Mouse (Mus musculus): ENCODE data around the gene Gm43552. TPM values are rescaled to one million over a fixed set of nuclear protein-coding genes. Genes with fewer than 3 reads are reported as not detected.

Gene Gm43552
- total RNA-seq, 2 experiments from 2014 or later: 3.0 TPM; not detected in 1

DNA sequence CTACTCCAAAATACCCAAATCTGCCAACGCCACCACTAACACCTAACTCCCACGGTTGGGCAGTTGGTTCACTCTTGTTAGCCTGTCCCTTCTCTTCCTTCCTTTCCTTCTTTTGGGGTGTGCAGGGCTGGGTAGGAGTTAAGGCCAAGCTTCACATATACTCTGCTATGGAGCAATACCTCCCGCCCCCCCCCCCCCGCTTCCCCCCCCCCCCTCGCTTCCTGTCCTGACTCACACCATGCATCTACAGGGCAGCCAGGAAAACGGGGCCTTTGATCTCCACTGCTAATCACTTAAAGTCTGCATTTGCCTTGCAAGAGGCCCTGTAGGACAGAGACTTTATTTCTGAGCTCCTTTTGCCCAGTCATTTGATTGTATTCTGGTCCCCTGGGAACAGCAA is 47.7 kb downstream of the Gm43552 start:
- no peak for DNase-seq (ENCODE audit: low spot score in 2 of 2)

- DNase-seq (ENCODE audit: low spot score in 2 of 2): no peak
Observed at GRCm38 (mm10) chr5:65438041-65438440, 54.6 kb downstream of the Gm43552 start.

DNA sequence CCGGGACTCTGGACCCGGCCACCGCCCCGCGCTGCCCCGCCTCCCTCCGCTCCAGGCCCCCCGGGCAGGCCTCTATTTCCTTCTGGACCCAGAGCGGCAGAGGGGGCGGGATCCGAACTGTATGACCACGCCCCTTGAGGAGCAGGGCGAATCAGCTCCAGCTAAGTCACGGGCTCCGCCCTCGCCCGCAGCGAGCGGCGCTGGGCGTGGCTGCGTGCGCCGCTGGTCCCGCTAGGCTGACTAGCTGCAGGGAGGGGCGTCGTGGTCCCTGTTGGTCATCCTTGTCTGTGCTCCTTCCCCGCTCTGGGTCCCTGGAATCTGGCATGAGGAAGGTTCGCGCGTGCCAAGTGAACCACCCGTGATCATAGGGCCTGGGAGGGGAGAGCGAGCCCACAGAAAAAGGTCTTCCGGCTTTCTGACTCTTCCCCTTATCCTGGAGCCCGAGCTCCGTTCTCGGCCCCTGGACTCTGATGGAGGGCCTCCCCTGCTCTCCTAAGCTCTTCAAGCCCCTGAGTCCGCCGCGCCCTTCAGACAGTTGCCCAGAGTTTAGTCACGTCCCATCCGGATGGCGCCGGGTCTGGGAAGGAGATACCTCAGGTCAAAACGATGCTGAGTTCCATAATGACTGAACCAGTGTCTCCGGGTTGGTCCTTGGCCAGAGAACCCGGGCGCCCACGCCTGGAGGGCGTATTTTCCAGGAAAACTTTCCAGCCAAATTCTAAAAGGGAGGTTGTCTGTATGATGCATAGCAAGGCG is 56.6 kb downstream of the Gm43552 start, which contains the start of gene Ugdh:
Gene Ugdh, minus strand, starts transcription at position 144 of the 756 bp plus-strand sequence.
- DNase-seq (ENCODE audit: low spot score in 2 of 2): peak; percentile 94 to 98

DNA sequence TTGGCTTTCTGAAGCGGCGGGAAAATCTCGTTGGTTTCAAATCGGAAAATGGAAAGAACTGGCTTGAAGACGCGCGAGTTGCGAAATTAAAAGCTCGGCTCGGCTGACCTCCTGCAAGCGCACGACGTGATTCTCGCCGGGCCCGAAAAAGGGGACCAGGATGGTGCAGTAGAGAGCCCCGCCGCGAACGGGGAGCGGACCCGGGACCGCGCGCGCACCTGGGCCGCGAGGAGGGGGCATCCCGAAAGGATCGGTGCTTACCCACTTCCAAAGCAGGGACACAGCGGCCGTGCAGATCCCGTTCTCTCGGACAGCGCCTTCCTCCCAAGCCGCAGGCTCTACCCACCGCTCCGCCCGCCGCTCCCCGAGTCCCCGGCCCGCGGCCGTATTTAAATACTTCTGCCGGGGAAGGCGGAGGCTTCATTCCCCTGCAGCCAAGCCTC is 57.2 kb downstream of the Gm43552 start:
- DNase-seq (ENCODE audit: low spot score in 2 of 2): no peak

GRCm38 (mm10) chr5:65434471-65435362 is 57.9 kb downstream of the Gm43552 start:
- no peak for DNase-seq (ENCODE audit: low spot score in 2 of 2)

- DNase-seq (ENCODE audit: low spot score in 2 of 2): no peak
Observed at GRCm38 (mm10) chr5:65429441-65429840, 63.2 kb downstream of the Gm43552 start.

GRCm38 (mm10) chr5:65428321-65428720 is 64.3 kb downstream of the Gm43552 start:
- DNase-seq (ENCODE audit: low spot score in 2 of 2): no peak

DNA sequence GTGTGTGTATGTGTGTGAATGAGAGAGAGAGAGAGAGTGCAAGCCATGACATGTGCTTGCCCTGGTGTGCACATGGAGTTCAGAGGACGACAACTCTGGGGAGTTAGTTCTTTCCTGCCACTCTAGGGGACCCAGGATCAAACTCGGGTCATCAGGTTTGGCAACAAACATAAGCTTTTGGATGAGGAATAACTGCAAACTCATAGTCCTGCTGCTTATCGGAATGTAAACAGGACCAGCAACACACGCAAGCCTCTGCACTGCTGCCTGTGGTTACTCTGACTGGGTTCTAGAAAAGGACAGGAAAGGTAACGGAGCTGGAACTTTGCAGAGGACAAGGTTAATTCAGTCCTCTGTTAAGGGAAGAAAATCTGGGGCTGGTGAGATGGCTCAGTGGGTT is 67.4 kb downstream of the Gm43552 start:
- DNase-seq (ENCODE audit: low spot score in 2 of 2): no peak

GRCm38 (mm10) chr5:65424215-65424614 is 68.4 kb downstream of the Gm43552 start:
- no peak for DNase-seq (ENCODE audit: low spot score in 2 of 2)

- no peak for DNase-seq (ENCODE audit: low spot score in 2 of 2)
Observed at GRCm38 (mm10) chr5:65422803-65423202, 69.8 kb downstream of the Gm43552 start.

DNA sequence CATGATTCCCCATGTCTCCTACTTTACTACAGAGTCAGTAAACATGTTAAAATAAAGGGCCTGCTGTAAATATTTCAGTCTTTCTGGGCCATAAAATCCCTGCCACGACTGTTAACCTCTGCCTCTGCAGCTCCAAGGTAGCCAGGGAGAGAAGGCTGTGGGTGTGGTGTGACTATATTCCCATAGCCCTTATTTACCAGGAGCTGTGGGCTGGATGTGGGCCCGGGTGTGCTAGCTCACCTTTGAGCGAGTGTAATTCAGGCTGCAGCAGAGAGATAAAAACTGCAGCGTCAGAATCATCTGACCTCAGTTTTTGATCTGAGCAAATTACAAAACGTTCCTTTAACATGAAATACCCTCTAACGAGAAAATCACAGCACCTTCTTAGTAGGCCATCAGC is 71.8 kb downstream of the Gm43552 start:
- DNase-seq (ENCODE audit: low spot score in 2 of 2): no peak

DNA sequence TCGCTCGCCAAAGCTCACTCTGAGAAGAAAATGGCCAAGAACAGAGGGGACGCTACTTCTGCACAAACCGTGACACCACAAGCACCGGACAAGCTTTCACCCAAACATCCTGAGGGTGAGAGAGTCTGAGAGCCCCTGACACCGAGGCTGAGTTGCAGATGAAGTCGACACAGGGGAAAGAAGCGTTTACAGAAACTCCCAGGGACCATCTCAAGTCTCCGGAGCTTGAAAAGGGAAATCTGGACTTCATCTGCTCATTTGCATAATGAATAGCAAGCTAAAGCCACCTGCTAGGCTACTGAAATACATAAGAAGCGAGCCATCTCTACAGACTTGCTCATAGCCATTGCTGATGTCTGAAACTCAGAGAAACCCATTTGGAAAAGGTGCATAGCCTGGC is 73.5 kb downstream of the Gm43552 start:
- DNase-seq (ENCODE audit: low spot score in 2 of 2): no peak

DNA sequence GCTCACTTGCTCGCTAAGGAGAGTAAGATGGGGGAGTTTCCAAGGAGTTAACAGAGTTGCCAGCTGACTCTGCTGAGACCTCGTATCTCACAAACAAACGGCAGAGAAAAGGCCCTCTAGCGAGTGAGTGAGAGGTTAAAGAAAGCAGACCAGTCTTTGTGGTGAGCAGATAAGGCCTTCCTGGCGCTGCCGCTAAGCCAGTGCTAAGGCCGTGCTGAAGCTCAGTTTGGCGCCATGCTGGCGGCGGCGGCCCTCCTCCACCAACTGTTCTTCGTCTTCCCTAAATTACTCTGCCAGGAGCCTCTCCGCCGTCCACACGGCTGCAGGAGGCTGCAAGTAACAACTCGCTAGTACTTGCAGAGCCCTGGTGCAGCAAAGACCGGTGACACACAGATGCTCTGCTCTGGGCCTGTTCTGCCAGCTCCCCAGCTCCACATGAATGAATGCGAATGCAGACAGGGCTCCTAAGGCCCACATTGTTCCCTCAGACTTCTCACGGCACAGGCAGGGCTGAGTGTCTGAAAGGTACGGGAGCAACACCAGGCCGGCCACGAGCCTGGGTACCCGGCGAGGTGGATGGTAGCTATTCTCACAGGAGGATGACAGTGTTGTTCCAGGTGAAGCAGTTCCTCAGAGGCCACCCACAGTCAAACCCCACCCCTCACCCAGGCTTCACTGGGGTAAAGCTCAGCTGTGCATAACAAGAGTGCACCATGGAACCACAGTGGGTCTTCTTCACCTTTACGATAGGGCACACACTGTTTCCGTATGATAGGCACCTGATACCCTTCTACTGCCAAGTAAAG is 76.8 kb downstream of the Gm43552 start:
- DNase-seq (ENCODE audit: low spot score in 2 of 2): no peak

DNA sequence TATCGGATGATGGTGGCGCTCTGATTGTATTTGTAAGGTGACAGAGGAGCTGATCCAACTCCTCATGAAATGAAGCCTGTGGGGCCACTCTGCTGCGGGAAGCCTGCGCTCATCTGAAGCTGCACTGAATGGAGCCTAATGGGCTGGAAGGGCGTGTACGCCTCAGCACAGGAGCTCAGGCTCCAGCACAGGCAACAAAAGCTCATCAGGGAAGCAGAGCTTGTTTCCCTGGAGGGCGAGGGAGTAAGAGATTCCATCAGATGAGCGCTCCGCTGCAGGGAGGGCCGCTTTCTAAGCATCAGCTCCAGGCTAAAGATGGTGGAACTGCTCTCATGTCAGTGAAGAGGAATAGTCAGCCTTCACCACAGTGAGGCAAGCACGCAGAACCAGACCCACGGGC is 84.6 kb downstream of the Gm43552 start:
- no peak for DNase-seq (ENCODE audit: low spot score in 2 of 2)

DNA sequence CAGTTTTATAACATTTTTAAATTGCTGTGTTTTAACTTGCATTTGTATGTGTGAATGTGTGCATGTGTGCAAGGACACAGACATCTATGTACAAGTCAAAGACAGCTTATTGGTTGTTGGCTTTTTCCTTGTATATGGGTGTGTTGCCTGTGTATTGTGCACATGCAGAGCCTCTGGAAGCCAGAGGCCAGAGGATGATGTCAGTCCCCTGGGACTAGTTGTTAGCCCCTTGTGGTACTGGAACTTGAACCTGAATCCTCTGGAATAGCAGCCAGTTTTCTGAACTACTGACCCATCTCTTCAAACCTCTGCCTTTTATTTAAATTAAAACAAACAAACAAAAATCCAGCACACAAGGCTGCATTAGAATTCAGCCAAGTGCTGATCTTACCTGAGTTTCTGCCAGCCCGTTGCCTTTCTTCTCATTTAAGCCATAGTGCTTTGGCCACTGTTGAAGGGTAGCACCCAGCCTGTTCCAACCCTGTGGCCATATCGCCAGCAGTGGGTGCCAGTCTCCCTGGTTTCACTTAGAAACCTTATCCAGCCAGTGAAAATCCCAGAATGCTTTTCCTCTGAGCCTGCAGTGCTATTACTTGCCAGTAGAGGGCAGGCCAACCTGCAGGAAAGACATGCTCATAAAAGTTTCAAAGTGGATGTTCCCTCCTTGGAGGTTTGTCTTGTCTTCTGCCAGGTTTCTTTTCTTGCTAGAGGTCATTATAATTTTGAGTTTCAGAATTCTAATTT is 91.2 kb downstream of the Gm43552 start:
- DNase-seq (ENCODE audit: low spot score in 2 of 2): peak; percentile 43 to 69

DNA sequence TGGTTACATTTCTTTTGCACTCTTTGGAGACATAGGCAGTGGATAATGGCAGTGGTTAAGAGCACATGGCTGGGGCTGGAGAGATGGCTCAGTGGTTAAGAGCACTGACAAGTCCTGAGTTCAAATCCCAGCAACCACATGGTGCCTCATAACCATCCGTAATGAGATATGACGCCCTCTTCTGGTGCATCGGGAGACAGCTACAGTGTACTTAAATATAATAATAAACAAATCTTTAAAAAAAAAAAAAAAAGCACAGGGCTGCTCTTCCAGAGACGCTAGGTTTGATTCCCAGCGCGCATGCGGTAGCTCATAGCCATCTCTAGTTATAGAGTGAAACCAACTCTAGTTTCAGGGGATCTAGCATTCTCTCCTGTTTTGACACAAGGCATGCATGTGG is 98.2 kb downstream of the Gm43552 start:
- no peak for DNase-seq (ENCODE audit: low spot score in 2 of 2)

- no peak for DNase-seq (ENCODE audit: low spot score in 2 of 2)
Observed at GRCm38 (mm10) chr5:65391753-65392152, 100.9 kb downstream of the Gm43552 start.

- peak; percentile 95 to 99 for DNase-seq (ENCODE audit: low spot score in 2 of 2)
Observed at GRCm38 (mm10) chr5:65390648-65391644, 101.7 kb downstream of the Gm43552 start, which contains the start of the genes Rpl9 and Lias. TSS of gene Rpl9 (minus strand) at chr5:65391444. TSS of gene Lias (plus strand) at chr5:65391497.

Measured in gastrocnemius, postnatal 4 days (tissue).